Mouse (Mus musculus) MEL (cell line): ENCODE measurements at regions not wholly inside any gene's neighbourhood (a gene's known extent, or its start where the extent isn't known, plus 50 kb on each side); places are given as distances from the start of the nearest gene placed in this dataset.

Experiments
- DNase-seq: peaks from one replicate; pipeline ENCODE4 v3.0.0; 2011; ENCODE audit warnings: low read depth, low spot score
- H3K27ac ChIP-seq: 2 replicates; pipeline ENCODE4 v1.5.1; 2012; ENCODE audit warnings: low read depth, mild to moderate bottlenecking, control low read depth, low read length, moderate library complexity; ENCODE audit not compliant: control insufficient read depth
- H3K27me3 ChIP-seq, 2 experiments: fragments of 150-350 bp in 1 of 2; sonication (generic) in 1 of 2; 2 replicates each; pipeline ENCODE4 v1.6.1; 2012; ENCODE audit warnings: low read length in 2 of 2, mild to moderate bottlenecking in 2 of 2, improper control_type of control experiment in 1 of 2, moderate library complexity in 1 of 2; ENCODE audit not compliant: insufficient read depth in 2 of 2, control insufficient read depth in 1 of 2
- H3K36me3 ChIP-seq, 2 experiments: 2 replicates each; pipeline ENCODE4 v1.6.1; 2012 to 2014; ENCODE audit warnings: low read length in 2 of 2, improper control_type of control experiment in 1 of 2, inconsistent platforms in 1 of 2, mild to moderate bottlenecking in 1 of 2; ENCODE audit not compliant: insufficient read depth in 2 of 2, control insufficient read depth in 1 of 2
- H3K4me1 ChIP-seq, 2 experiments: fragments of 150-350 bp in 1 of 2; sonication (generic) in 1 of 2; 2 replicates each; pipeline ENCODE4 v1.6.1; 2012; ENCODE audit warnings: low read length in 2 of 2, improper control_type of control experiment in 1 of 2, mild to moderate bottlenecking in 1 of 2; ENCODE audit not compliant: insufficient read depth in 2 of 2, control insufficient read depth in 1 of 2
- H3K4me3 ChIP-seq, 2 experiments: fragments of 150-350 bp in 1 of 2; sonication (generic) in 1 of 2; 2 replicates each; pipeline ENCODE4 v1.5.1; 2012; ENCODE audit warnings: low read depth in 2 of 2, low read length in 2 of 2, mild to moderate bottlenecking in 2 of 2, moderate library complexity in 2 of 2, control low read depth in 1 of 2, improper control_type of control experiment in 1 of 2; ENCODE audit not compliant: control insufficient read depth in 1 of 2, insufficient read depth in 1 of 2
- H3K79me2 ChIP-seq: 2 replicates; pipeline ENCODE4 v1.6.1; 2012; ENCODE audit warnings: mild to moderate bottlenecking, low read length, moderate library complexity; ENCODE audit not compliant: control insufficient read depth, poor library complexity, insufficient read depth
- H3K9ac ChIP-seq: 2 replicates; pipeline ENCODE4 v1.6.1; 2012; ENCODE audit warnings: low read depth, mild to moderate bottlenecking, control low read depth, low read length, moderate library complexity; ENCODE audit not compliant: control insufficient read depth, poor library complexity, severe bottlenecking
- H3K9me3 ChIP-seq: fragments of 150-350 bp; sonication (generic); replicated peaks from 2 replicates; pipeline ENCODE4 v1.6.1; 2012; ENCODE audit warnings: mild to moderate bottlenecking, low read length, improper control_type of control experiment, moderate library complexity; ENCODE audit not compliant: insufficient read depth
- BHLHE40 ChIP-seq: IDR thresholded peaks from 2 replicates; pipeline ENCODE4 v1.6.1; 2012; ENCODE audit warnings: low read depth, mild to moderate bottlenecking, inconsistent platforms, low read length, improper control_type of control experiment, borderline replicate concordance
- CHD1 ChIP-seq: IDR thresholded peaks from 2 replicates; pipeline ENCODE4 v1.6.1; 2012; ENCODE audit warnings: low read depth, mild to moderate bottlenecking, inconsistent platforms, low read length, improper control_type of control experiment
- CHD2 ChIP-seq: IDR thresholded peaks from 2 replicates; pipeline ENCODE4 v1.6.1; 2011; ENCODE audit warnings: low read length, improper control_type of control experiment
- CTCF ChIP-seq, 3 experiments: IDR thresholded peaks in 2 of 3; conservative IDR thresholded peaks in 1 of 3; 2 replicates each; pipeline ENCODE4 v1.5.1; 2011 to 2012; ENCODE audit warnings: low read length in 3 of 3, low read depth in 2 of 3, mild to moderate bottlenecking in 2 of 3, improper control_type of control experiment in 1 of 3, inconsistent platforms in 1 of 3, mixed read lengths in 1 of 3, moderate library complexity in 1 of 3; ENCODE audit not compliant: control insufficient read depth in 1 of 3, insufficient read depth in 1 of 3, poor library complexity in 1 of 3, severe bottlenecking in 1 of 3
- E2F4 ChIP-seq: IDR thresholded peaks from 2 replicates; pipeline ENCODE4 v1.6.1; 2011; ENCODE audit warnings: low read depth, low read length, improper control_type of control experiment, borderline replicate concordance
- EP300 ChIP-seq, 2 experiments: IDR thresholded peaks; 2 replicates each; pipeline ENCODE4 v1.6.1; 2011; ENCODE audit warnings: improper control_type of control experiment in 2 of 2, low read length in 2 of 2, low read depth in 1 of 2, mild to moderate bottlenecking in 1 of 2
- GATA1 ChIP-seq: IDR thresholded peaks from 2 replicates; pipeline ENCODE4 v1.6.1; 2011; ENCODE audit warnings: low read depth, low read length, improper control_type of control experiment
- HCFC1 ChIP-seq: IDR thresholded peaks from 2 replicates; pipeline ENCODE4 v1.6.1; 2012; ENCODE audit warnings: low read depth, mild to moderate bottlenecking, inconsistent platforms, low read length, improper control_type of control experiment, moderate library complexity
- JUND ChIP-seq: IDR thresholded peaks from 2 replicates; pipeline ENCODE4 v1.6.1; 2011; ENCODE audit warnings: low read depth, mild to moderate bottlenecking, improper control_type of control experiment, low read length
- KAT2A ChIP-seq: conservative IDR thresholded peaks from 2 replicates; pipeline ENCODE4 v1.6.1; 2012; ENCODE audit warnings: low read depth, low read length, improper control_type of control experiment, inconsistent platforms
- MYB ChIP-seq: IDR thresholded peaks from 2 replicates; pipeline ENCODE4 v1.6.1; 2011; ENCODE audit warnings: mild to moderate bottlenecking, low read depth, low read length, improper control_type of control experiment
- MYC ChIP-seq: IDR thresholded peaks from 2 replicates; pipeline ENCODE4 v1.6.1; 2011; ENCODE audit warnings: low read depth, mild to moderate bottlenecking, low read length, improper control_type of control experiment, moderate library complexity
- NRF1 ChIP-seq: IDR thresholded peaks from 2 replicates; pipeline ENCODE4 v1.6.1; 2014; ENCODE audit warnings: low read depth, mild to moderate bottlenecking, inconsistent platforms, low read length, improper control_type of control experiment, moderate library complexity; ENCODE audit not compliant: poor library complexity, insufficient read depth, severe bottlenecking
- POLR2A ChIP-seq, 2 experiments: IDR thresholded peaks; 2 replicates each; pipeline ENCODE4 v1.6.1; 2011 to 2012; ENCODE audit warnings: low read length in 2 of 2, mild to moderate bottlenecking in 2 of 2, control low read depth in 1 of 2, improper control_type of control experiment in 1 of 2, low read depth in 1 of 2, moderate library complexity in 1 of 2; ENCODE audit not compliant: control insufficient read depth in 1 of 2, insufficient read depth in 1 of 2, poor library complexity in 1 of 2
- POLR2AphosphoS5 ChIP-seq: IDR thresholded peaks from 2 replicates; pipeline ENCODE4 v1.6.1; 2012; ENCODE audit warnings: low read depth, borderline replicate concordance, mild to moderate bottlenecking, inconsistent platforms, low read length, moderate library complexity, mixed read lengths
- RAD21 ChIP-seq: IDR thresholded peaks from 2 replicates; pipeline ENCODE4 v1.6.1; 2011; ENCODE audit warnings: mild to moderate bottlenecking, low read depth, low read length, improper control_type of control experiment
- RCOR1 ChIP-seq: IDR thresholded peaks from 2 replicates; pipeline ENCODE4 v1.6.1; 2012; ENCODE audit warnings: low read depth, mild to moderate bottlenecking, inconsistent platforms, low read length, improper control_type of control experiment
- TAL1 ChIP-seq: IDR thresholded peaks from 2 replicates; pipeline ENCODE4 v1.6.1; 2012; ENCODE audit warnings: mild to moderate bottlenecking, inconsistent platforms, low read length, moderate library complexity, mixed read lengths
- TBP ChIP-seq: IDR thresholded peaks from 2 replicates; pipeline ENCODE4 v1.8.0; 2011; ENCODE audit warnings: low read depth, low read length, improper control_type of control experiment
- USF2 ChIP-seq, 2 experiments: IDR thresholded peaks; 2 replicates each; pipeline ENCODE4 v1.6.1; 2011 to 2012; ENCODE audit warnings: improper control_type of control experiment in 2 of 2, low read length in 2 of 2, borderline replicate concordance in 1 of 2, inconsistent platforms in 1 of 2, low read depth in 1 of 2, mild to moderate bottlenecking in 1 of 2; ENCODE audit not compliant: insufficient read depth in 1 of 2
- ZC3H11A ChIP-seq: IDR thresholded peaks from 2 replicates; pipeline ENCODE4 v1.6.1; 2012; ENCODE audit warnings: low read depth, mild to moderate bottlenecking, inconsistent platforms, low read length, improper control_type of control experiment
- ZNF384 ChIP-seq: IDR thresholded peaks from 2 replicates; pipeline ENCODE4 v1.6.1; 2012; ENCODE audit warnings: low read depth, mild to moderate bottlenecking, inconsistent platforms, low read length, improper control_type of control experiment

DNA sequence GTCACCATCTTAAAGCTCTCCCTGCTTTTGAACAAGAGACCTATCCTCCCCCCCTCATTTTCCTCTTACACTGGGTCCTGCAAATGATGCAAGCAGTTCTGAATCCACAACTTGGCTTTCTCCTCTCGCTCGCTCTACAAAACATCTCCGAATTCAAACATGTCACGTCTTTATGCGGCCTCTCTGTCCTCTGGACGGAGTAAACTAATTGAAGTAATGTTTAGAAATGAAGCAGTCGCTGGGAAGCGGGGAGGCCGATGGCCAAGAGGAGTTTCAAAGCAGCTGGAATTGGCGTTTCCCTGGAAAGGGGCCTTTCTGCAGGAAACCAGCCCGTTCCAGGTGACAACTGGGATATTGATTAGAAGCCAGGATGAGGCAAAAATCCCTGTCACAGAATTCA, 446.8 kb downstream of the Ate1 start:
- H3K27ac ChIP-seq = no peak overlapping the region
- H3K9me3 ChIP-seq = no peaks in the 10 kb centered on the region
- no peak for DNase-seq
- H3K9ac ChIP-seq = no peak overlapping the region
- H3K79me2 ChIP-seq = no peaks in the 10 kb centered on the region
- no peak overlapping the region for H3K4me3 ChIP-seq
- TF ChIP-seq KAT2A (no peak), MYB (no peak), ZC3H11A (no peak), EP300 (IDR thresholded peaks at IDR 0.05; ENCODE audit: low read depth in 1 of 2, low read length in 2 of 2) (no peak), E2F4 (no peak), TBP (no peak), CHD2 (no peak), BHLHE40 (no peak), RAD21 (no peak), ZNF384 (no peak), CHD1 (no peak), CTCF (IDR thresholded peaks at IDR 0.05 in 2 of 3, conservative IDR thresholded peaks at IDR 0.05 in 1 of 3; ENCODE audit: control insufficient read depth in 1 of 3, insufficient read depth in 1 of 3, low read depth in 2 of 3, low read length in 3 of 3, poor library complexity in 1 of 3, severe bottlenecking in 1 of 3) (no peak), POLR2A (IDR thresholded peaks at IDR 0.05; ENCODE audit: control insufficient read depth in 1 of 2, insufficient read depth in 1 of 2, low read depth in 1 of 2, low read length in 2 of 2, poor library complexity in 1 of 2) (no peak), RCOR1 (no peak)
- TF ChIP-seq, all 39 proteins: peak for 0
- Histone ChIP-seq H3K36me3 (no peaks in the 10 kb centered on the region), H3K4me1 (no peaks in the 10 kb centered on the region), H3K27me3 (no peaks in the 10 kb centered on the region)

- no peaks in the 10 kb centered on the region for H3K9me3 ChIP-seq
- no peak for DNase-seq
- TF ChIP-seq RCOR1 (no peak), POLR2A (IDR thresholded peaks at IDR 0.05; ENCODE audit: control insufficient read depth in 1 of 2, insufficient read depth in 1 of 2, low read depth in 1 of 2, low read length in 2 of 2, poor library complexity in 1 of 2) (no peak), NRF1 (no peak), GATA1 (no peak), HCFC1 (no peak), MYC (no peak), RAD21 (no peak), TBP (no peak), POLR2AphosphoS5 (no peak), JUND (no peak), USF2 (IDR thresholded peaks at IDR 0.05; ENCODE audit: borderline replicate concordance in 1 of 2, insufficient read depth in 1 of 2, low read depth in 1 of 2, low read length in 2 of 2) (no peak), MYB (no peak), CTCF (IDR thresholded peaks at IDR 0.05 in 2 of 3, conservative IDR thresholded peaks at IDR 0.05 in 1 of 3; ENCODE audit: control insufficient read depth in 1 of 3, insufficient read depth in 1 of 3, low read depth in 2 of 3, low read length in 3 of 3, poor library complexity in 1 of 3, severe bottlenecking in 1 of 3) (no peak), TAL1 (no peak), KAT2A (no peak)
These were observed 446.0 kb downstream of the Ate1 start for GRCm38 (mm10) chr7:130073890-130074819.

More at GRCm38 (mm10) chr7:130073890-130074819, 446.0 kb downstream of the Ate1 start:
- Histone ChIP-seq H3K9ac (no peak overlapping the region), H3K27me3 (no peaks in the 10 kb centered on the region), H3K27ac (no peak overlapping the region), H3K4me1 (no peaks in the 10 kb centered on the region), H3K4me3 (no peak overlapping the region), H3K79me2 (no peaks in the 10 kb centered on the region), H3K36me3 (no peaks in the 10 kb centered on the region)
